Mouse (Mus musculus) forebrain, embryonic 16.5 days (tissue): ENCODE data around the gene Esx1. TPM values are rescaled to one million over a fixed set of nuclear protein-coding genes. Genes with fewer than 3 reads are reported as not detected.

Source experiments
- ATAC-seq: fragments of 200-750 bp; cut with Nextera tagmentation; 2 replicates; pipeline ENCODE4 v1.8.0; 2017; ENCODE audit warnings: mild to moderate bottlenecking, moderate library complexity
- H3K27ac ChIP-seq: fragments of 300-500 bp; sonication (generic); 2 replicates; pipeline ENCODE4 v1.5.1; 2014; ENCODE audit warnings: low read length, control low read depth
- H3K27me3 ChIP-seq: fragments of 300-500 bp; sonication (generic); replicated peaks from 2 replicates; pipeline ENCODE4 v1.6.1; 2014; ENCODE audit warnings: low read length; ENCODE audit not compliant: control insufficient read depth, insufficient read depth
- H3K36me3 ChIP-seq: fragments of 300-500 bp; sonication (generic); 2 replicates; pipeline ENCODE4 v1.6.1; 2014; ENCODE audit not compliant: control insufficient read depth, insufficient read depth
- H3K4me1 ChIP-seq: fragments of 300-500 bp; sonication (generic); replicated peaks from 2 replicates; pipeline ENCODE4 v1.6.1; 2014; ENCODE audit warnings: low read length; ENCODE audit not compliant: control insufficient read depth, insufficient read depth
- H3K4me2 ChIP-seq: fragments of 300-500 bp; sonication (generic); 2 replicates; pipeline ENCODE4 v1.6.1; 2014; ENCODE audit warnings: mild to moderate bottlenecking, low read length, control low read depth
- H3K4me3 ChIP-seq: fragments of 300-500 bp; sonication (generic); replicated peaks from 2 replicates; pipeline ENCODE4 v1.5.1; 2014; ENCODE audit warnings: mild to moderate bottlenecking, low read length, control low read depth
- H3K9ac ChIP-seq: fragments of 300-500 bp; sonication (generic); replicated peaks from 2 replicates; pipeline ENCODE4 v1.6.1; 2014; ENCODE audit warnings: low read depth, low read length, control low read depth
- H3K9me3 ChIP-seq: fragments of 300-500 bp; sonication (generic); 2 replicates; pipeline ENCODE4 v1.6.1; 2016; ENCODE audit warnings: low read length; ENCODE audit not compliant: control insufficient read depth
- WGBS: fragments of 180-500 bp; shearing (Covaris S2); extraction: QIAGEN DNeasy Blood & Tissue Kit; methylation state at CpG from one replicate; pipeline ENCODE4 v1.1.7; 2014; 5-methylcytosine and 5-hydroxymethylcytosine counted together
- polyA plus RNA-seq: library from polyadenylated mRNA; unstranded; fragments of >200 nt; fragmentation: Nextera tagmentation; extraction: Ambion mirVana; gene quantifications from 2 replicates; pipeline ENCODE4 v1.2.1, GENCODE M21; 2015

The Esx1 gene
- not detected in 2 replicates for polyA plus RNA-seq

GRCm38 (mm10) chrX:137121718-137122117 lies at the start of gene Esx1:
Esx1 (minus strand) TSS chrX:137122083.
- Histone ChIP-seq H3K9ac (no peak within 1 kb of the TSS), H3K9me3 (no peaks in the 10 kb centered on the region; the same call in 1 of the 2 replicates), H3K4me1 (peaks cover 7% of the 10 kb centered on the region; the same call in 1 of the 2 replicates), H3K4me3 (no peak within 1 kb of the TSS), H3K27me3 (peaks cover 49% of the 10 kb centered on the region), H3K36me3 (no peaks in the 10 kb centered on the region), H3K4me2 (no peak within 1 kb of the TSS), H3K27ac (no peak within 1 kb of the TSS)
- WGBS: 21% methylated on average over 20 of the region's 21 CpGs
- ATAC-seq: no peak

GRCm38 (mm10) chrX:137170021-137170420 lies 48.1 kb upstream of the Esx1 start:
- H3K9ac ChIP-seq: no peak overlapping the region
- H3K27me3 ChIP-seq: no peaks in the 10 kb centered on the region
- 40% methylated on average over 7 of the region's 7 CpGs for WGBS
- no peaks in the 10 kb centered on the region for H3K9me3 ChIP-seq
- H3K4me2 ChIP-seq: no peak overlapping the region
- no peak overlapping the region for H3K4me3 ChIP-seq
- H3K4me1 ChIP-seq: no peaks in the 10 kb centered on the region
- H3K36me3 ChIP-seq: no peaks in the 10 kb centered on the region
- no peak for ATAC-seq
- no peak overlapping the region for H3K27ac ChIP-seq

GRCm38 (mm10) chrX:137167658-137168057 lies 45.8 kb upstream of the Esx1 start:
- H3K9ac ChIP-seq: no peak overlapping the region
- no peak overlapping the region for H3K4me2 ChIP-seq
- no peaks in the 10 kb centered on the region for H3K9me3 ChIP-seq
- H3K27me3 ChIP-seq: no peaks in the 10 kb centered on the region
- H3K27ac ChIP-seq: no peak overlapping the region
- no peaks in the 10 kb centered on the region for H3K36me3 ChIP-seq
- H3K4me1 ChIP-seq: no peaks in the 10 kb centered on the region
- no peak for ATAC-seq
- no peak overlapping the region for H3K4me3 ChIP-seq
- WGBS: 75% methylated on average over 7 of the region's 7 CpGs

- Histone ChIP-seq H3K9me3 (no peaks in the 10 kb centered on the region), H3K4me3 (no peak overlapping the region), H3K9ac (no peak overlapping the region), H3K27ac (no peak overlapping the region), H3K36me3 (no peaks in the 10 kb centered on the region), H3K27me3 (no peaks in the 10 kb centered on the region), H3K4me1 (no peaks in the 10 kb centered on the region), H3K4me2 (no peak overlapping the region)
- WGBS: 87% methylated on average over 3 of the region's 3 CpGs
- ATAC-seq: no peak
Observed at GRCm38 (mm10) chrX:137165621-137166020, 43.7 kb upstream of the Esx1 start.

GRCm38 (mm10) chrX:137162700-137163099 lies 40.8 kb upstream of the Esx1 start:
- Histone ChIP-seq H3K36me3 (no peaks in the 10 kb centered on the region), H3K27ac (no peak overlapping the region), H3K9me3 (no peaks in the 10 kb centered on the region), H3K4me1 (no peaks in the 10 kb centered on the region), H3K4me2 (no peak overlapping the region), H3K9ac (no peak overlapping the region), H3K27me3 (no peaks in the 10 kb centered on the region), H3K4me3 (no peak overlapping the region)
- ATAC-seq: no peak
- 86% methylated on average over 1 of the region's 1 CpGs for WGBS

GRCm38 (mm10) chrX:137160971-137161370 lies 39.1 kb upstream of the Esx1 start:
- Histone ChIP-seq H3K9ac (no peak overlapping the region), H3K27me3 (no peaks in the 10 kb centered on the region), H3K27ac (no peak overlapping the region), H3K4me1 (no peaks in the 10 kb centered on the region), H3K4me2 (no peak overlapping the region), H3K9me3 (no peaks in the 10 kb centered on the region), H3K4me3 (no peak overlapping the region), H3K36me3 (no peaks in the 10 kb centered on the region)
- WGBS: 79% methylated on average over 3 of the region's 3 CpGs
- no peak for ATAC-seq

GRCm38 (mm10) chrX:137149050-137149449 lies 27.2 kb upstream of the Esx1 start:
- Histone ChIP-seq H3K9me3 (no peaks in the 10 kb centered on the region), H3K4me3 (no peak overlapping the region), H3K36me3 (no peaks in the 10 kb centered on the region), H3K27me3 (no peaks in the 10 kb centered on the region), H3K27ac (no peak overlapping the region), H3K9ac (no peak overlapping the region), H3K4me1 (no peaks in the 10 kb centered on the region), H3K4me2 (no peak overlapping the region)
- 90% methylated on average over 11 of the region's 11 CpGs for WGBS
- no peak for ATAC-seq

GRCm38 (mm10) chrX:137144674-137145073 lies 22.8 kb upstream of the Esx1 start:
- no peak overlapping the region for H3K4me2 ChIP-seq
- H3K9ac ChIP-seq: no peak overlapping the region
- H3K27ac ChIP-seq: no peak overlapping the region
- no peaks in the 10 kb centered on the region for H3K4me1 ChIP-seq
- WGBS: 20% methylated on average over 4 of the region's 4 CpGs
- H3K4me3 ChIP-seq: no peak overlapping the region
- no peaks in the 10 kb centered on the region for H3K36me3 ChIP-seq
- ATAC-seq: no peak
- no peaks in the 10 kb centered on the region for H3K27me3 ChIP-seq
- H3K9me3 ChIP-seq: no peaks in the 10 kb centered on the region

GRCm38 (mm10) chrX:137143726-137144125 lies 21.8 kb upstream of the Esx1 start:
- Histone ChIP-seq H3K27me3 (no peaks in the 10 kb centered on the region), H3K4me2 (no peak overlapping the region), H3K4me1 (no peaks in the 10 kb centered on the region), H3K36me3 (no peaks in the 10 kb centered on the region), H3K4me3 (no peak overlapping the region), H3K27ac (no peak overlapping the region), H3K9ac (no peak overlapping the region), H3K9me3 (no peaks in the 10 kb centered on the region)
- WGBS: 88% methylated on average over 4 of the region's 4 CpGs
- ATAC-seq: no peak

- no peak overlapping the region for H3K4me2 ChIP-seq
- no peaks in the 10 kb centered on the region for H3K4me1 ChIP-seq
- no peaks in the 10 kb centered on the region for H3K27me3 ChIP-seq
- WGBS: 33% methylated on average over 2 of the region's 2 CpGs
- H3K27ac ChIP-seq: no peak overlapping the region
- no peak overlapping the region for H3K9ac ChIP-seq
- H3K4me3 ChIP-seq: no peak overlapping the region
- ATAC-seq: no peak
- no peaks in the 10 kb centered on the region for H3K36me3 ChIP-seq
- no peaks in the 10 kb centered on the region for H3K9me3 ChIP-seq
Observed at GRCm38 (mm10) chrX:137142546-137142945, 20.7 kb upstream of the Esx1 start.
